Mouse (Mus musculus) brain, embryonic 14.5 days (tissue): Measurements from ENCODE around the gene Tmem171.

Experiments used
- CTCF ChIP-seq: fragments of 200-500 bp; IDR thresholded peaks from 2 replicates; pipeline ENCODE4 v1.5.1; 2012; ENCODE audit warnings: inconsistent platforms, mild to moderate bottlenecking, moderate library complexity, borderline replicate concordance; ENCODE audit not compliant: insufficient read depth, insufficient read length; ENCODE audit errors: extremely low read depth
- POLR2A ChIP-seq: fragments of 200-500 bp; IDR thresholded peaks from 2 replicates; pipeline ENCODE4 v1.6.1; 2012; ENCODE audit warnings: mild to moderate bottlenecking, inconsistent platforms, borderline replicate concordance; ENCODE audit not compliant: poor library complexity, insufficient read depth, insufficient read length, severe bottlenecking; ENCODE audit errors: extremely low read depth

DNA sequence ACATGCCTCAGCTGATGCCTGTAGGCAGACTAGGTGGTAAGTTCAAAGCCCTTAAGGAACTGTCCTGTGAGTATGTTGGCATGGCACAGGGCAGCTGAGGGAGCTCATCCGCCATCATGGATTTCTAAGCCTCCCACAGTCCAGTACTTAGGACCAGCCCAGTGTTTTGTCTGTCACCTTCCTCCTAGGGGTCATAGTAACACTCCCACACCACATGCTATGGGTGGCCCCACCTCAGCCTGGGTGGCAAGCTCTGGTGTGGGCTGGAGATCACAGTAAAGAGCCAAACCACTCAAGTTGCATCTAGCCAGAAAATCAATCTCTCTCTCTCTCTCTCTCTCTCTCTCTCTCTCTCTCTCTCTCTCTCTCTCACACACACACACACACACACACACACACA lies 15.4 kb downstream of the Tmem171 start:
- TF ChIP-seq POLR2A (no peak), CTCF (no peak)
